Mouse (Mus musculus) erythroblast, embryonic 14.5 days (primary cell): Measurements from ENCODE around the gene Ifna2. TPM values are rescaled to one million over a fixed set of nuclear protein-coding genes. Genes with fewer than 3 reads are reported as not detected.

Experiments used
- H3K27me3 ChIP-seq: 2 replicates; pipeline ENCODE4 v1.6.1; 2012; ENCODE audit warnings: inconsistent platforms; ENCODE audit not compliant: control insufficient read depth
- H3K36me3 ChIP-seq: 2 replicates; pipeline ENCODE4 v1.6.1; 2012; ENCODE audit warnings: mild to moderate bottlenecking, inconsistent platforms; ENCODE audit not compliant: control insufficient read depth
- H3K4me1 ChIP-seq: 2 replicates; pipeline ENCODE4 v1.6.1; 2012; ENCODE audit warnings: inconsistent platforms; ENCODE audit not compliant: control insufficient read depth
- H3K4me3 ChIP-seq: replicated peaks from 2 replicates; pipeline ENCODE3; 2012; ENCODE audit warnings: moderate library complexity, mild to moderate bottlenecking, inconsistent platforms
- H3K9me3 ChIP-seq: 2 replicates; pipeline ENCODE4 v1.6.1; 2012; ENCODE audit warnings: low read length, inconsistent platforms, mixed read lengths; ENCODE audit not compliant: control insufficient read depth
- GATA1 ChIP-seq: IDR thresholded peaks from 2 replicates; pipeline ENCODE4 v1.6.1; 2012; ENCODE audit warnings: low read length, inconsistent platforms, mixed read lengths
- TAL1 ChIP-seq: IDR thresholded peaks from 3 replicates; pipeline ENCODE4 v1.6.1; 2012; ENCODE audit warnings: low read length, inconsistent platforms, mixed read lengths
- polyA plus RNA-seq: library from polyadenylated mRNA; stranded (reverse); fragments of >175 nt; gene quantifications from 2 replicates; pipeline ENCODE4 v1.2.3, GENCODE M21; 2012

Ifna2 gene
- polyA plus RNA-seq, 1 experiment, result not detected

- no peak within 1 kb of the TSS for H3K4me3 ChIP-seq
- no peaks in the 10 kb centered on the region for H3K9me3 ChIP-seq
- H3K36me3 ChIP-seq, result no peaks in the 10 kb centered on the region
- no peaks in the 10 kb centered on the region for H3K4me1 ChIP-seq
- no peaks in the 10 kb centered on the region for H3K27me3 ChIP-seq
- TF ChIP-seq TAL1 (no peak), GATA1 (no peak)
These were observed 49.4 kb downstream of the Ifna2 start, which contains the start of gene C87499 for GRCm38 (mm10) chr4:88634311-88634710. C87499 (minus strand) TSS chr4:88634411.

Other genes starting within 250 kb of the Ifna2 start
- gene Hacd4, start 245.0 kb downstream of the Ifna2 start, polyA plus RNA-seq, result 0.01 TPM in 1 of 2 replicates, not detected in the other
- gene Ifnb1, start 161.1 kb downstream of the Ifna2 start, polyA plus RNA-seq, result not detected in 2 replicates
- not detected in 2 replicates for gene Ifna15, start 125.7 kb downstream of the Ifna2 start, polyA plus RNA-seq
- not detected in 2 replicates for gene Ifna14, start 112.1 kb downstream of the Ifna2 start, polyA plus RNA-seq
- gene Ifna9, start 91.5 kb downstream of the Ifna2 start, polyA plus RNA-seq, result not detected in 2 replicates
- gene Ifna12, start 80.5 kb downstream of the Ifna2 start, polyA plus RNA-seq, result not detected in 2 replicates
- gene C87499, start 49.5 kb downstream of the Ifna2 start, polyA plus RNA-seq, result 0.03 TPM in 1 of 2 replicates, not detected in the other
- not detected in 2 replicates for gene Ifna13, start 39.5 kb downstream of the Ifna2 start, polyA plus RNA-seq
- gene Ifna16, start 7.0 kb downstream of the Ifna2 start, polyA plus RNA-seq, result not detected in 2 replicates
- gene Ifnab, start 7.4 kb upstream of the Ifna2 start, polyA plus RNA-seq, result not detected in 2 replicates
- 0.03 and 0.05 TPM in 2 replicates for gene Gm26566, start 37.9 kb upstream of the Ifna2 start, polyA plus RNA-seq
- gene Klhl9, start 38.6 kb upstream of the Ifna2 start, polyA plus RNA-seq, result 0.08 and 0.10 TPM in 2 replicates
- gene Gm13271, start 71.0 kb upstream of the Ifna2 start, polyA plus RNA-seq, result not detected in 2 replicates
- not detected in 2 replicates for gene Gm13283, start 76.2 kb upstream of the Ifna2 start, polyA plus RNA-seq
- not detected in 2 replicates for gene Gm13290, start 89.9 kb upstream of the Ifna2 start, polyA plus RNA-seq
- gene Gm13289, start 93.0 kb upstream of the Ifna2 start, polyA plus RNA-seq, result not detected in 2 replicates
- gene Gm13272, start 95.9 kb upstream of the Ifna2 start, polyA plus RNA-seq, result not detected in 2 replicates
- not detected in 2 replicates for gene Ifnz, start 98.2 kb upstream of the Ifna2 start, polyA plus RNA-seq
- not detected in 2 replicates for gene Gm13276, start 101.8 kb upstream of the Ifna2 start, polyA plus RNA-seq
- gene Gm13277, start 104.7 kb upstream of the Ifna2 start, polyA plus RNA-seq, result not detected in 2 replicates
- not detected in 2 replicates for gene Gm13278, start 107.6 kb upstream of the Ifna2 start, polyA plus RNA-seq
- not detected in 2 replicates for gene Gm13275, start 110.6 kb upstream of the Ifna2 start, polyA plus RNA-seq
- not detected in 2 replicates for gene Gm13279, start 113.5 kb upstream of the Ifna2 start, polyA plus RNA-seq
- not detected in 2 replicates for gene Gm13285, start 115.8 kb upstream of the Ifna2 start, polyA plus RNA-seq
- not detected in 2 replicates for gene Gm13287, start 119.3 kb upstream of the Ifna2 start, polyA plus RNA-seq
- gene Gm13288, start 121.6 kb upstream of the Ifna2 start, polyA plus RNA-seq, result not detected in 2 replicates
- gene Ifna7, start 132.3 kb upstream of the Ifna2 start, polyA plus RNA-seq, result not detected in 2 replicates
- not detected in 2 replicates for gene Ifna11, start 136.0 kb upstream of the Ifna2 start, polyA plus RNA-seq
- not detected in 2 replicates for gene Ifna6, start 143.5 kb upstream of the Ifna2 start, polyA plus RNA-seq
- not detected in 2 replicates for gene Ifna5, start 151.6 kb upstream of the Ifna2 start, polyA plus RNA-seq
- gene Ifna4, start 157.9 kb upstream of the Ifna2 start, polyA plus RNA-seq, result not detected in 2 replicates
- gene Ifna1, start 166.2 kb upstream of the Ifna2 start, polyA plus RNA-seq, result not detected in 2 replicates
- gene Ifne, start 196.3 kb upstream of the Ifna2 start, polyA plus RNA-seq, result not detected in 2 replicates